Mouse (Mus musculus): ENCODE data around the gene Pon2.

Gene Pon2

GRCm38 (mm10) chr6:5292841-5293240, 5.4 kb downstream of the Pon2 start:
- CTCF ChIA-PET: no interaction called here

- CTCF ChIA-PET: no interaction called here
These were observed 6.8 kb downstream of the Pon2 start for GRCm38 (mm10) chr6:5291450-5291849.

- CTCF ChIA-PET: no interaction called here
These were observed 10.3 kb downstream of the Pon2 start for GRCm38 (mm10) chr6:5287919-5288318.

DNA sequence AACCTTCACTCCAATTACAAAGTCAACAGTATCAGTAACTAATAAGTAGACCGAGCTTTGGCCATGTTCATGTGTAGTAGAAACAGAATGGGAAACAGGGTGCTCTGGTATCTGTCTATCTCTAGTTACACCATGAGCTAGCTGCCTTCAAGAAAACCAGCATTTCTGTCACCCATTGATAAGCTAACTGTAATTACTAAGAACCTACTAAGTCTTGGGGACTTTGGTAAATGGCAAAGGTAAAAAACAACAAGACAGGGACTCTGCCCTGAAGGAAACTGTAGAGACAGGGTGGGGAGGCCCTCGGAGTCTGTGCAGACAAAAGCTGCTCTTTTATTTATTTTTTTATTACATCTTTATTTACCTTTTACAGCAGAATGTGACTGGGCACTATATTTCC, 10.9 kb downstream of the Pon2 start:
- CTCF ChIA-PET: no interaction called here

DNA sequence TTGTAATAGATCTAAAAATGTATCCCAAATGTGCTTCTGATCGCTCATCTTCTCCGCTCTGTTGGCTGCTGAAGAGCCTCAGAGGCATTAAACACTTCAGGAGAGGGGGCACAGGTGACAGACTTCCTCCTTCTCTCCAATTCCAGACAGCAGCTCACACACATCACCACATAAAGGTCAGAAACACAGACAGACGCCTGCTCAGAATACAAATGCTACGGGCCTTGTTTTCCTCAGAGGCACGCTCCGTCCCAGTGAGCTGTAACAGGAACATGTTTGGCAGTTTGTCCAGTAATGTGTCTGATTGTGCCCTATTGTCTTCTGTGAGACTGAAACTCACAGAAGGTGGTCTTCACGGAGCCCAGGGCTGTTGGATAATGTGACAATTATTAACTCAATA, 15.8 kb downstream of the Pon2 start:
- CTCF ChIA-PET: no interaction called here

DNA sequence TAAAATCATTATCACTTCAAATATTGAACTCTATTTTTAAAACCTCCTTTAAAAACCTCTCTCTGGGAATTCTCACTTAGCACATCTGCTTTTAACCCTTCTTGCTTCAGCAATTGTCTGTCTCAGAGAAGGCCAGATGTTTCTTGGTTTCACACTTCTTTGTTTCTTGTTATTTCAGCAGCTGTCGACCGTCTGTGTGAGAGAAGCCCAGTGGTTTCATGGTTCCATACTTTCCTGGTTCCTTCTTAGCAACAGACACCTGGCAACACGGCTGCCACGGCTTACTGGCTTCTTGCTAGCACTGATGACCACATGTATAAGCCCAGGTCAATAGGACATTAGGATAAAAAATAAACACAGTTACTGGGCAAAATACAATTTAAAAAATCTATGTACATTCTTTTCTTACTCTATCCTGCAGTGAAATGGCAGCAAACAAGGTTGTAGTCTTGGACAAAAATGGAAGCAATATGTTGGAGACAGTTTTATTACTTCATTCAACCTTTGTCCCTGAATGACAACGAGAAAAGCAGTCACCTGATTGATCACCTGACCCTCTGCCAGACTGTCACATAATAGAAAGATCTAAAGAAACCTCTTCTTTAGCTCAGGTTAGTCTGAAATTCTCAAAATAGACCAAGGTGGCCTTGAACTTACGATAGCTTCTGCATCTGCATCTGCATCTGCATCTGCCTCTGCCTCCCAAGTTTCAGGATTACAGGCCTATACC, 17.5 kb downstream of the Pon2 start:
- CTCF ChIA-PET: no interaction called here

GRCm38 (mm10) chr6:5277972-5278371, 20.3 kb downstream of the Pon2 start:
- CTCF ChIA-PET: no interaction called here

DNA sequence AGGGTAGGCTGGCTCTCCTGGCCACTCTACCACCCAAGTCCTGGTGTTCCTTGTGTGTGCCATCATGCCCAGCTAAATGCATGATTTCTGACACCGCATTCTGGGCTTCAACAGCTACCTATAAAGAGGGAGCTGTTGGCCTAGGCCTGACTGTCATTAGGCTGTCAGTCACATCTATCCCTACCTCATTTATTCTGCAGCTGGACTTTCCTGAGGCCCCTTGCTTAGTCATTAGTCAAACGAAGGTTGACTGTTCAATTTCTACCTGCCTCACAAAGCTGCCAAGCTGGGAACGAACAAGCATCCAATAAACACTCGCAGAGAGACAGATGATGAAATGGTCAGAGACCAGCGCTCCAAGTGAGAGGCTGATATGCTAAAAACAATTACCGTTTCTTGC, 28.6 kb downstream of the Pon2 start:
- CTCF ChIA-PET: no interaction called here

GRCm38 (mm10) chr6:5264793-5265192, 33.5 kb downstream of the Pon2 start:
- CTCF ChIA-PET: no interaction called here

DNA sequence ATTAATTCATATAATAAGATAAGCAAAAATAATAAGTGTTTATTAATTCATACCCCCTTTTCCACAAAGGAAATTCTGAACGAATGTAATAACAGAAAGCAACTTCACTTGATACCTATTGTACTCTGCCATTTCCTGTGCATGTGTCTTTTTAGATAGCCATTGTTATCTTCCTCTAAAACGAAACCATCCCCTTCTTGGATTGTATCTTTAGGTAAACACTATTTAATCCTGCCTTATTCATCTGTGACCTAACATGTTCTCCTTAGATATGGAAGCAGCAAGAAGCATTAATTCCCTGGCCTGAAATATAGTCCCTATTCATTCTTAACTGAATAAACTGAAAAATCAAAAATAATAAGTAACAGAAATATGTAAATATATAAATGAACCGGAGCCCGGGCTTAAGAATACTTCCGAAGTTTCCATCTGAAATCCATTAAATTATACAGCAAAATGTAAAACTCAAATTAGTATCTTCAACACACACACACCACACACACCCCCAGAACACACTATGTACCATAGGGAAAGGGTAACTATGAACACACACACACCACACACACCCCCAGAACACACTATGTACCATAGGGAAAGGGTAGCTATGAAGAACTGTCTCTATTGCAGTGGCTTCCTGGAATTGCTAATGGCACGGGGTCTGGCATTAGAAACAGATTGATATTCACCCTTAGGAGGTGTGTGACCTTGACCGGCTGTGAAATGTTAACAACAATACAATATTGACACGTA, 34.8 kb downstream of the Pon2 start:
- CTCF ChIA-PET: no interaction called here

GRCm38 (mm10) chr6:5262322-5263249, 35.7 kb downstream of the Pon2 start:
- CTCF ChIA-PET: no interaction called here

DNA sequence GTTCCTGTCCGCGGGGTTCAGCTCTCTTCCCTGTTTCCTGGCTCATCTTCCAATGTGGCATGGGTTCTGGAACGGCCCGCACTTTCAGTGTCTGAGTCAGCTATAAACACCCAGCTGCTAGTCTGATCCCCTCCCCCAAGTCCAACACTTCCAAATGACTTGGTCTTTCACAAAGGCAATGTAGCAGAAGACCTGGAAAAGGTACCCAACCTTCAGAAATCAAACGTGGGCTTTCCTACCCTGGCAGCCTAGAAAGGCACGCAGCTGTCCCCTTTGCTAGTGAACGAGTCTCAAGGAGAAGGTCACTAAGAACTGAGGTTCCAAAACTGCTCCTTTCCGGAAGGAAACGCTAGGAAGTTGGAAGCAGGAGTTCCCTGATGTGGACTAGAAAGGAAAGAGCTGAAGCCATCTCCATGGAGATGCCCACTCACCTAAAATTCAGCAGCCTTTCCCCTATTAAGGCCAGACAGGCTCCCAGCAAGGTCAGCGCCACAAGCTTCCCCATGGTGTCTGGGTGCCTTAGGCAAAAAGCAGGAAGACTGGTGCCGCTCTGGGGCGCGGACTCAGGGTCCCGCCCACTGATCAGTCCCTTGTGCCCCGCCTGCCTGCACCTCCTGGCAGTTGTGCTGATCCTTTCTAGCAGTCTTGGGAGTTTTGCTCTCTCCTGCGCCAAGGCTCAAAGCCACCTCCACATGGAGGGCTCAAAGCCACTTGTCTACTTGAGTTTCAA, 42.4 kb downstream of the Pon2 start, which contains the start of gene Pon3:
Gene Pon3 (minus strand): TSS at position 565 of the 730 bp plus-strand sequence.
- CTCF ChIA-PET: no interaction called here

GRCm38 (mm10) chr6:5255291-5255690, 43.0 kb downstream of the Pon2 start:
- CTCF ChIA-PET: no interaction called here

DNA sequence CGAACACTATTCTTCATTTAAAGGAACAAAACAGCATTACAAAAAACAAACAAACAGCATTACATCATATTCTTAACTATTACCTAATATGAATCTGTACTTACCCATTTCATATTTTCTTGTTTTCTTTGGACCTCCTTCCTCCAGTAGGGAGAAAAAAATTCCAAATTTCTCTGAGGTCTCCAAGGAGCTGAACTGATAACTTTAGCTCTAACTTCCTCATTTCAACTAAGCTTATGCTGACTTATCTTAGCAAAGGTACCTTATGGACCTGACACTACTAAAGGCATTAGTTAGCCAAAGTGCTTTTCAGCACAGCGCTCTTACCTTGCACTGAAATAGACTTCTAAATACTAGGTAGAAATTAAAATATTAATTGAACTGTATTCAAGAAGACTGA, 43.4 kb downstream of the Pon2 start:
- CTCF ChIA-PET: no interaction called here

- CTCF ChIA-PET: interaction anchor here (0.7 kb wide), 2 partner anchors 94 to 169 kb away, joined by 5 to 9 read pairs; no protein-coding TSS in a partner anchor
These were observed 52.3 kb downstream of the Pon2 start for GRCm38 (mm10) chr6:5245926-5246325.

DNA sequence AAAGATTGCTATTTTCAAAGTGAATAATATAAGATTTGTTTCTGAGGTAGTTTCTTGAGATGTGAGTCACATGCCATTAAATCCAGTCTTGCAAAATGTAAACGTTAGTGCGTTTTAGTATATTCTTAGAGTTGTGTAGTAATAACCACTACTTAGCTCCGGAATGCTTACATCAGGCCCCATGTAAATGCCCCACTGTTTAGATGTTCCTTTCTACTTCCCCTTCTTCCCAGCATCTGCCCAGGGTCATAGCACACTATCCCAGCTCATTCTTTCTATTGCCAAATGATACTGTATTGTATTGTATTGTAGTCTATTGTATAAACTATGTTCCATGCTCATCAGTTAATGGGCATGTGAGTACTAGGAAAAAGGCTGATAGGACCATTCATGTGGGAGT, 59.5 kb downstream of the Pon2 start:
- CTCF ChIA-PET: no interaction called here

DNA sequence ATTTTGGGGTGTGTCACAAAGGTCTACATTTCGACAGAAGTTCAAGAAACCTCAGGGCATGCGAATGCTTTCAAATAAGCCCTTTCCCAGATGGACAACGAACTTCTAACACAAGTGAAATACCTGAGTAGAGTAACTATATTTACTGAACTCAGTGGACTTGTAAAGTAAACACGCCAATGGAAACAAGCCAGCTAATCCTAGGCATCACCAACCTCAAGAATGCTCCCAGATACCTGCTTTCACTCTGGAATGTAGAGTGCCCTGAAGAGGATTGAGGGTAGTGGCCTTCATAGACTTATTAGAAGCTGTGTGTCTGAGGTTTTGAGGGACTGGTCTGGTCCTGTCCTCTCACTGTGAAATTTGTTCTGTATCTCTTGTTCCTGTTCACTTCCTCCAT, 60.7 kb downstream of the Pon2 start:
- CTCF ChIA-PET: no interaction called here

- CTCF ChIA-PET: interaction anchor here (0.9 kb wide), 1 partner anchor 647 kb away, joined by 3 read pairs; no protein-coding TSS in a partner anchor
These were observed 61.3 kb downstream of the Pon2 start for GRCm38 (mm10) chr6:5236843-5237371.

- CTCF ChIA-PET: no interaction called here
These were observed 63.7 kb downstream of the Pon2 start for GRCm38 (mm10) chr6:5234563-5234962.

DNA sequence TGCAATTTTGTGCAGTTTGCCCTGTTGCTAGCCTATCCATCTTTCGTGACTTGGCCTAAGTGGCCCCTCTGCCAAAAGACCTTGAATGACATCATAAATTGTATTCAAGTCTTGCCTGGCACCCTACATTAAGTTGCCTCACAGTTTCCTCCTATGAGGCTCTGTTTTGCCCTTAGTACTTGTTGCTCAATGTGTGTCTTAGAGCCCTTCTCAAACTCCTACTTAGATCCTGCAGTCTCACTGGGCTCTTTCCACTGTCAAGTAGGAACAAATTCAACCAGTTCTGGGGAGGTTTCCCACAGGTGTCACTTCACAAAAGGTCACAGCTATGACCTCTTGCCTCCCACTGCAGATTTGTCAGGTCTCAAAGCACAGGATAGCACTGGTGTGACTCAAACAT, 64.4 kb downstream of the Pon2 start:
- CTCF ChIA-PET: no interaction called here

DNA sequence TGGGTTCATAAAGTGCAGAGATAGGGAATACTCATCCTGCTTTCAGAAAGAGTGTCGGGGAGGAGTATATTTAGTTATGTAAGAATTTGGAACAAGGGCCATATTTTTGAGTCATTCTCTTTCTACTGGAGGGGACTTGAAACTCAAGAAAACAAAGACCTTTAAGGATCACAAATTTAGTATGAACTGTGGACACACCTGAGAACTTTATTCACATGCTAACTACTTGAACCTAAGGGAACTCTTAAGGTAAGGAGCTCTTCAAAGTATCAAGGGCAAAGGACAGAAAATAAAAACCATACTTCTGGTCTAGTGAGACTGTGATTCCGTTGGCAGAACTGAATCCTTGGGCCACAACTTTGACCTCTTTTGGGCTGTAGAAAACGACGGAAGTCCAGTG, 66.2 kb downstream of the Pon2 start:
- CTCF ChIA-PET: interaction anchor here (0.8 kb wide), 1 partner anchor 622 kb away, joined by 3 read pairs; no protein-coding TSS in a partner anchor

All from spleen, embryonic (tissue).